Mouse (Mus musculus): Measurements from ENCODE around the gene Tmod3.

DNA sequence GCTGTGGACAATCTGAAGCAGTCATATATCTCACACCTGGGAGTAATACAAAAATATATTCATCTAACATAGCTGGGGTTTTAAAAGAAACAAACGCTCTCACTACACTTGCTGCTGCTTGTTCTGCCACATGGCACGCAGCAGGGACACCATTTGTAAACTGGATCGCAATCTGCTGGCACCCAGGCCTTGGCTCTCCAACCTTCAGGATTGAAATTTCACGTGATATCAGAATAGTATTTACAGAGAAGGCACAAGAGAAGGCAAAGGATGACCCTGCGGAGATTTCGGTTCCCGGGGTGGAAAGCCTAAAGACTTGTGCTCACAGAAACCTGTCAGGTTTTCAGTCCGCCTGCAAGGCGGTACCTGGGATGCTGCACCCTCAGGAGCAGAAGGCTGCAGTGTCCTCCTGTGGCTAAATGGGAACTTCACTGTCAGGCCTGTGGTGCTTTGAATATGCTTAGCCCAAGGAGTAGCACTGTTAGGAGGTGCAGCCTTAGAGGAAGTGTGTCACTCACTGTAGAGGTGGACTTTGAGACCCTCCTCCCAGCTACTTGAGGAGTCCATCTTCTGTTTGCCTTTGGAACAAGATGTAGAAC is 65.0 kb downstream of the Tmod3 start:
- TF ChIP-seq TAL1 (IDR thresholded peaks at IDR 0.05; ENCODE audit: low read length) (no peak), GATA1 (IDR thresholded peaks at IDR 0.05; ENCODE audit: low read length) (no peak)
